Mouse (Mus musculus) lung, postnatal 0 days (tissue): Measurements from ENCODE around the gene Gm28051. TPM values are rescaled to one million over a fixed set of nuclear protein-coding genes. Genes with fewer than 3 reads are reported as not detected.
A peak's percentile ranks its signal among the peaks of the same experiment; 100 is the strongest.

ENCODE experiments used
- ATAC-seq: fragments of 200-750 bp; cut with Nextera tagmentation; 2 replicates; pipeline ENCODE4 v1.8.0; 2017; ENCODE audit warnings: moderate library complexity
- DNase-seq: peaks from one replicate; pipeline ENCODE4 v3.0.0-alpha.2; 2016; ENCODE audit warnings: low spot score
- H3K27ac ChIP-seq: fragments of 300-500 bp; sonication (generic); 2 replicates; pipeline ENCODE4 v1.5.1; 2014; ENCODE audit warnings: antibody characterized with exemption, mild to moderate bottlenecking, low read length, mixed read lengths
- H3K27me3 ChIP-seq: fragments of 300-500 bp; sonication (generic); replicated peaks from 2 replicates; pipeline ENCODE4 v1.6.1; 2014; ENCODE audit warnings: low read length, mixed read lengths; ENCODE audit not compliant: insufficient read depth
- H3K36me3 ChIP-seq: fragments of 300-500 bp; sonication (generic); 2 replicates; pipeline ENCODE4 v1.6.1; 2014; ENCODE audit warnings: low read length, mixed read lengths; ENCODE audit not compliant: insufficient read depth
- H3K4me1 ChIP-seq: fragments of 300-500 bp; sonication (generic); 2 replicates; pipeline ENCODE4 v1.6.1; 2014; ENCODE audit warnings: antibody characterized with exemption, low read depth, low read length, mixed read lengths; ENCODE audit not compliant: insufficient read depth
- H3K4me2 ChIP-seq: fragments of 300-500 bp; sonication (generic); replicated peaks from 2 replicates; pipeline ENCODE4 v1.6.1; 2014; ENCODE audit warnings: low read depth, mild to moderate bottlenecking, low read length, moderate library complexity, mixed read lengths
- H3K4me3 ChIP-seq: fragments of 300-500 bp; sonication (generic); 2 replicates; pipeline ENCODE4 v1.5.1; 2014; ENCODE audit warnings: low read depth, low read length
- H3K9ac ChIP-seq: fragments of 300-500 bp; sonication (generic); replicated peaks from 2 replicates; pipeline ENCODE4 v1.6.1; 2014; ENCODE audit warnings: low read depth, mild to moderate bottlenecking
- H3K9me3 ChIP-seq: fragments of 300-500 bp; sonication (generic); 2 replicates; pipeline ENCODE4 v1.6.1; 2016; ENCODE audit warnings: low read length, mixed read lengths
- CTCF ChIP-seq: IDR thresholded peaks from 2 replicates; pipeline ENCODE4 v1.5.1; 2016; ENCODE audit warnings: antibody characterized with exemption, mild to moderate bottlenecking
- EP300 ChIP-seq: IDR thresholded peaks from 2 replicates; pipeline ENCODE4 v1.6.1; 2016; ENCODE audit warnings: antibody characterized with exemption, mild to moderate bottlenecking, control low read depth
- WGBS: fragments of 180-500 bp; shearing (Covaris S2); extraction: QIAGEN DNeasy Blood & Tissue Kit; methylation state at CpG from one replicate; pipeline ENCODE4 v1.1.7; 2014; 5-methylcytosine and 5-hydroxymethylcytosine counted together
- polyA plus RNA-seq: library from polyadenylated mRNA; unstranded; fragments of >200 nt; fragmentation: Nextera tagmentation; extraction: Ambion mirVana; gene quantifications from 2 replicates; pipeline ENCODE4 v1.2.1, GENCODE M21; 2015

Gm28051 gene
- polyA plus RNA-seq: not detected in 2 replicates

- H3K27ac ChIP-seq: peak within 1 kb of the TSS; percentile 87
- 0% methylated on average over 51 of the region's 73 CpGs for WGBS
- TF ChIP-seq CTCF: peak; percentile 66
- 0 out of 2 replicates have a peak, but pooled peaks have one; percentile 26 for TF ChIP-seq EP300
- no peaks in the 10 kb centered on the region for H3K9me3 ChIP-seq
- peak within 1 kb of the TSS; percentile 86 for H3K4me2 ChIP-seq
- peak within 1 kb of the TSS; percentile 76 for H3K9ac ChIP-seq
- DNase-seq: peak; percentile 99
- H3K36me3 ChIP-seq: no peaks in the 10 kb centered on the region
- H3K4me3 ChIP-seq: peak within 1 kb of the TSS; percentile 86
- peaks cover 13% of the 10 kb centered on the region; the same call in 1 of the 2 replicates for H3K4me1 ChIP-seq
- peak; percentile 98 for ATAC-seq
- no peaks in the 10 kb centered on the region for H3K27me3 ChIP-seq
These were observed at the start of gene Gm28051, which contains the start of the genes Gon7 and Ubr7 for GRCm38 (mm10) chr12:102757689-102758402. TSS of gene Gm28051 (minus strand) at chr12:102757765. TSS of gene Gon7 (minus strand) at chr12:102757803. TSS of gene Ubr7 (plus strand) at chr12:102757967.

GRCm38 (mm10) chr12:102799528-102799927 is 42.0 kb upstream of the Gm28051 start:
- TF ChIP-seq EP300: no peak
- TF ChIP-seq CTCF: no peak
- H3K9ac ChIP-seq: no peak overlapping the region
- no peaks in the 10 kb centered on the region for H3K27me3 ChIP-seq
- no peaks in the 10 kb centered on the region for H3K9me3 ChIP-seq
- no peak overlapping the region for H3K4me2 ChIP-seq
- H3K27ac ChIP-seq: no peak overlapping the region
- H3K36me3 ChIP-seq: no peaks in the 10 kb centered on the region
- ATAC-seq (no peak), DNase-seq (no peak)
- 80% methylated on average over 2 of the region's 2 CpGs for WGBS
- no peak overlapping the region for H3K4me3 ChIP-seq
- H3K4me1 ChIP-seq: no peaks in the 10 kb centered on the region

GRCm38 (mm10) chr12:102787927-102788326 is 30.4 kb upstream of the Gm28051 start:
- TF ChIP-seq EP300 (no peak), CTCF (no peak)
- H3K4me2 ChIP-seq: no peak overlapping the region
- H3K36me3 ChIP-seq: peaks cover 39% of the 10 kb centered on the region; the same call in 1 of the 2 replicates
- WGBS: 82% methylated on average over 7 of the region's 7 CpGs
- H3K4me3 ChIP-seq: no peak overlapping the region
- no peaks in the 10 kb centered on the region for H3K27me3 ChIP-seq
- H3K9me3 ChIP-seq: no peaks in the 10 kb centered on the region
- H3K4me1 ChIP-seq: no peaks in the 10 kb centered on the region
- no peak overlapping the region for H3K9ac ChIP-seq
- DNase-seq (no peak), ATAC-seq (no peak)
- no peak overlapping the region for H3K27ac ChIP-seq

- no peak for DNase-seq
- TF ChIP-seq CTCF (no peak), EP300 (no peak)
- no peaks in the 10 kb centered on the region for H3K9me3 ChIP-seq
- H3K4me1 ChIP-seq: no peaks in the 10 kb centered on the region
- 83% methylated on average over 5 of the region's 5 CpGs for WGBS
- no peak overlapping the region for H3K27ac ChIP-seq
- H3K4me3 ChIP-seq: no peak overlapping the region
- no peak overlapping the region for H3K4me2 ChIP-seq
- H3K36me3 ChIP-seq: peaks cover 25% of the 10 kb centered on the region; the same call in 1 of the 2 replicates
- no peaks in the 10 kb centered on the region for H3K27me3 ChIP-seq
- ATAC-seq: no peak
- H3K9ac ChIP-seq: no peak overlapping the region
These were observed 28.0 kb upstream of the Gm28051 start for GRCm38 (mm10) chr12:102785593-102785985.

GRCm38 (mm10) chr12:102784899-102785592 is 27.5 kb upstream of the Gm28051 start:
- Histone ChIP-seq H3K4me2 (no peak overlapping the region), H3K9ac (no peak overlapping the region), H3K27ac (no peak overlapping the region), H3K4me3 (no peak overlapping the region), H3K36me3 (peaks cover 20% of the 10 kb centered on the region; the same call in 1 of the 2 replicates), H3K9me3 (no peaks in the 10 kb centered on the region), H3K4me1 (no peaks in the 10 kb centered on the region), H3K27me3 (no peaks in the 10 kb centered on the region)
- ATAC-seq: no peak
- no peak for DNase-seq
- TF ChIP-seq CTCF (no peak), EP300 (no peak)
- WGBS: 80% methylated on average over 19 of the region's 19 CpGs

- 88% methylated on average over 5 of the region's 5 CpGs for WGBS
- Histone ChIP-seq H3K9me3 (no peaks in the 10 kb centered on the region), H3K27ac (no peak overlapping the region), H3K9ac (no peak overlapping the region), H3K4me1 (no peaks in the 10 kb centered on the region), H3K4me3 (no peak overlapping the region), H3K4me2 (no peak overlapping the region), H3K27me3 (no peaks in the 10 kb centered on the region), H3K36me3 (peaks cover 16% of the 10 kb centered on the region; the same call in 1 of the 2 replicates)
- DNase-seq (no peak), ATAC-seq (no peak)
- TF ChIP-seq EP300 (no peak), CTCF (no peak)
These were observed 25.3 kb upstream of the Gm28051 start for GRCm38 (mm10) chr12:102782841-102783240.
